Mouse (Mus musculus) adrenal gland, postnatal 36 days (tissue): ENCODE measurements around the gene Snap25. TPM values are rescaled to one million over a fixed set of nuclear protein-coding genes. Genes with fewer than 3 reads are reported as not detected.

ENCODE experiments used
- DNase-seq, 2 experiments: peaks; one replicate each; pipeline ENCODE4 v3.0.0; 2021; ENCODE audit warnings: mixed read lengths in 1 of 2
- total RNA-seq, 2 experiments: library from RNA; stranded (reverse); gene quantifications; 2 replicates each; pipeline ENCODE4 v1.2.3; 2021

Snap25 gene
- total RNA-seq, 2 experiments from 2014 or later, result 28.9 to 31.8 TPM

GRCm38 (mm10) chr2:136811331-136811730, 98.1 kb downstream of the Snap25 start:
- DNase-seq, result no peak

DNA sequence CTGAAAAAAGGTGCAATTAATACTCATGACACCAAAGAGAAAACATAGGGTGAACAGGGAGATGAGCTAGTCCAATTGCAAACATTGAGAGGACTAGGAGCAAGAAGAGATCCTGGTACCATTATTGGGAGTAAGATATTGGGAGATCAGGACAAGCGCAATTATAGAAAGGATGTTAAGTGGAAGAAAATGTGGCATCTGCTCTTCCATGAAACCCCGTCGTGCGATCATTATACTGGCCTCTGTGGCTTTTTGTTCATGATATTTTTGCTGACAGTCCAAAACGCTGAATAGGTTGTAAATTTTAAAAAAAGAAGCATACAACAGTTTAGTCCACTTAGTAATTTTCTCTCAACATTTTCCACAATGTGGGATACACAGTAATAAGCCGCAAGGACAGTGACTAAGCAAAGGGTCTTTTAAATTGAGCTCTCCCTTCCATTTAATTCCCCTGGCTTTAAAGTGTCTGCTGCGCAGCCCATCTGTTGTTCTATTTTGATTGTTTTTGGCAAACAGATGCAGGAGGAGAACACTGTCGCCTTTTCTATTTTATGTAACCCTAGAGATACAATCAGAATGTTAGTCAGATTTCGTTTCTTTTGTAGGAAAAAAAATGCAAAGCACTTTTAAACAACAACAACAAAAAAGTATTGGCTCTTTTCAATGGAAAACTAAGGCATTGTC, 103.6 kb downstream of the Snap25 start:
- DNase-seq, result no peak

DNA sequence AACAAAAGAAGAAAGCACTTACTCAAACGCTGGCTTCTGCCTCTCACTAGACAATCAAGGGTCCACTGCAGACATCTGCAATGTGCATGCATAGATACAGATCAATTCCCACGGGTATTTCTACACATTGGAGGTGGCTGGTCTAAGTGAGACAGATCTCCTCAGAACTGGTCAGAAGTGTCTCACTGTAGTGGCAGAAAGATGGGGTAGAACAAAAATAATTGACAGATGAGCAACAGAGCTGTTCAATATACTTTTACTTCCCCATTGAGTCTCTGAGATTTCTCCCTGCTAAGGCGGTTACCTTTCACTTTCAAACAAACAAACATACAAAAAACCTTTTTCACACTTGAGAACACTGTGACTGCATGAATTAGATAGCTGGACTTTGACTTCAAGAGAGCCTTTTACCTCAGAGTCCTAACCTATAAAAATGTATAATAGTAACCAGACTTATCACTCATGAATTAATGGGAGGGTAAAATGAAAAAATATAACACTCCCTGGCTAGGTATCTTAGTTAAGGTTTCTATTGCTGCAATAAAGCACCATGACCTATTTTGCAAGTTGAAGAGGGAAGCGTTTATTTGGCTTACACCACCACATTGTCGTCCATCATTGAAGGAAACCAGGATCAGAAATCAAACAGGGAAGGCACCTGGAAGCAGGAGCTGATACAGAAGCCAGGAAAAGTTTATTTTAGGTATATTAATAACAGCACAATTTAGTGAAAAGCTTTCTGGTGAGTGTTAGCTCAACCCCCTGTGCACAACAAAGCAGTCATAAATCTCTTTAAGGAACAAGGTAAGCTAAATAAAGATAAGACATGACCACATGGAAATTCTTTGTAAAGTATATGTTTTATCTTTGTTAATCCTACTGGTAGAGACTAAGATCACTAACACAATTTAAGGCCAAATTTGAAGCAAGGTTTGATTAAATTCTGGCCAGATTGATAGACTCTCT, 110.8 kb downstream of the Snap25 start:
- no peak for DNase-seq

DNA sequence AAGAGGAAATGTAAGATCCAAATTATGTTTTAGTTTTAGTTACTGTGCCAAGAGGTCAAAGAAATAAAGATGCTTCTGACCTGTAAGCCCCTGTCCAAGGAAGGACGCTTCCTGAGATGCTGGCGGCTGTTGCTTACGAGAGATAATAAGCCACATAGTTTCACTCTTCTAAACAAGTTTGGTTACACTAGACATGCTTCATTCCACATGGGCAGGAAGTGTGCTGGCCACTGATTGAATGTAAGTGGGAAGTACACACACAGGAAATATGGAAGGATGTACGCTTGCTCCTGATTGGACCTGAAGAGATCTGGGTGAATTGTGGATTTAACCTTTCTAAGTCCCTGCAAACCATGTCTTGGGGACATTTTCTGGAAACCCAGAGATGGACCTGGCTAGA, 114.4 kb downstream of the Snap25 start:
- DNase-seq, result no peak

Other genes with a start within 250 kb of the Snap25 start
- 10 to 100 TPM in 1 of 2 experiments, 1 to 10 TPM in 1; 8.9 to 31.3 TPM for gene Ankef1, start 211.5 kb upstream of the Snap25 start, total RNA-seq
- 1 to 10 TPM; 7.8 to 9.0 TPM for gene AL731706.2, start 172.2 kb downstream of the Snap25 start, total RNA-seq
- 1 to 10 TPM; 6.1 TPM for gene Slx4ip, start 177.8 kb downstream of the Snap25 start, total RNA-seq
- gene AL731706.1, start 177.9 kb downstream of the Snap25 start, total RNA-seq, result 10 to 100 TPM; 14.3 to 23.6 TPM
- gene Mkks, start 177.9 kb downstream of the Snap25 start, total RNA-seq, result 10 to 100 TPM; 16.8 to 26.6 TPM